Mouse (Mus musculus) embryonic fibroblast, embryonic 13.5 days (primary cell): ENCODE measurements around the gene Colq.

ENCODE experiments used
- CTCF ChIP-seq: IDR thresholded peaks from 2 replicates; pipeline ENCODE4 v1.5.1; 2011; ENCODE audit warnings: mild to moderate bottlenecking, control low read depth, low read length, moderate library complexity, borderline replicate concordance; ENCODE audit not compliant: insufficient read depth
- POLR2A ChIP-seq: IDR thresholded peaks from 2 replicates; pipeline ENCODE4 v1.6.1; 2011; ENCODE audit warnings: low read depth, mild to moderate bottlenecking, control low read depth, low read length, moderate library complexity

DNA sequence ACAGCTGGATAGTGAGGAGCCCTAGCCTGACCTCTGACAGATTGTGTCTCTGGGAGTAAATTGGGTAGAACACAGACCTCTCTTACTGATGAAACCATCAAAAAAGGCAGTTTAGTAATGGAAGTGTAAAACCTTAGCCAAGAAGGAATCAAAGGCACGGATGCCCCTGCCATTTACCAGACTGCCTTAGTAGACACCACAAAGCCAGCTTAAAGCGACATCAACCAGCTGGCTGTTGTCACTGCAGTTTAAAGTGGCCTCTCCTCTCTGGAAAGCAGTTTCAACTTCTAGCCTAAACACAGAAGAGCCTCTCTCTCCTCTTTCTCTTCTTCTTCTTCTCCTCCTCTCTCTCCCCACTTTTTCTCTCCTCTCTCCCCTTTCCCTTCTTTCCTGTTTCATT, 69.8 kb downstream of the Colq start:
- TF ChIP-seq CTCF = no peak
- no peak for TF ChIP-seq POLR2A
